Mouse (Mus musculus) right cerebral cortex, postnatal 4 days (tissue): Measurements from ENCODE around the gene Hvcn1.
A peak's percentile ranks its signal among the peaks of the same experiment; 100 is the strongest.
"Not testable (repeated sequence)": the region's sequence is repeated elsewhere in the genome, so short reads cannot be mapped to it uniquely, and the experiment has no call there.

Source experiments
- DNase-seq: peaks from one replicate; pipeline ENCODE4 v3.0.0-alpha.2; 2022

Gene Hvcn1

DNA sequence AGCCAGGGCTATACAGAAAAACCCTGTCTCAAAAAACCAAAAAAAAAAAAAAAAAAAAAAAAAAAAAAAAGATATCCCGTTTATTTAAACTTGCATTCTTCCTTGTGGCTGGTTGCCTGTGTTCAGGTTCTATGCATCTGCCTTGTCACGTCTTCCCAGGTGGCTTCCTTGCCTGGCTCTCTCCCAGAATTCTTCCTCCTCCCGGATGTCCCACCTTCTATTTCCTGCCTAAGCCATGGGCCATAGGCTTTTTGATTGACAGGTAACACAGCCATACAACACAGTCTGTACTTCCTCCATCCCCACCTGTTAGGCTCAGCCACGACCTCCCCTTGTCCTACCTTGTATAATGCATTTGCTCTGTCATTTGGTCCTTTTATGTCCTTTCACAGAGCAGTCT lies at the start of gene Hvcn1:
TSS of gene Hvcn1 (plus strand) at position 330 of the 400 bp plus-strand sequence.
- DNase-seq = no peak

GRCm38 (mm10) chr5:122157827-122158381 lies 48.7 kb upstream of the Hvcn1 start, which contains the start of gene Ppp1cc:
TSS of gene Ppp1cc (plus strand) at chr5:122158278.
- DNase-seq = peak; percentile 98

- DNase-seq = peak; percentile 45
Observed at GRCm38 (mm10) chr5:122158557-122159515, 47.8 kb upstream of the Hvcn1 start.

DNA sequence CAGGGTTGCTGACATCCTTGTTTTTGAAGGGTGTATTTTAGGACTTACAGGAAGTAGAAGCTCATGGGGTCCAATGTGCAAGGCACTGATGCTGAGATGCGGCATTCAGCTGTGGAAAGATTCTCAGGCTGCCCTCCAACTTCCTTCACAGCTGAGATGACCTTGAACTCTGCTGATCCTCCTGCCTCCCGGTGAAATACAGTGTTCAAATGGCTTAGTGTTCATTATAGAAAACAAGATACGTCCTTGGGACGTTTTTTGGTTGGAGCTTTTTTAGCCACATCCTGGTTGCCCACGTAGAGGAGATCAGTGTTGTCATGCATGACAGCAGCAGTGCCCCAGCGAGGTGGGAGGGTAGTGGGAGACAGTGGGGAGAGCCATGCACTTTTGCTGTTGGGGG lies 43.4 kb upstream of the Hvcn1 start:
- DNase-seq = no peak

DNA sequence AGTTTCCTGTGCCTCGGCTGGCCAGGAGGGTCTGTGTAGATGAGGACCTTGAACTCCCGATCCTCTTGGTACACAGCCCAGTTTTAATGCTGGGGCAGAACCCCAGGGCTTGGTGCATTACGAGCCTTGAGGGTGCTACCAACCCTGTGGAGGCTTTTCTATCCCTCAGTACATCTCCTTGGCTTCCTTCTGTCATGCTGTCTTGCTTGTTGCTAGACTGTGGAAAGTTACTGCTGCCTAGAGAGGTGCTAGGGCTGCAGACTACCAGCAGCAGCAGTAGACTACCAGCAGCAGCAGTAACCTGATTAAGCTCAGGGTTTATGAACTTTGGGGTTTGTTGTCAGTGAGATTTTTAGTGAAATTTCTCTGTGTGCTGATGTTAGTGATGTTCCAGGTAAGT lies 42.6 kb upstream of the Hvcn1 start:
- DNase-seq = no peak

DNA sequence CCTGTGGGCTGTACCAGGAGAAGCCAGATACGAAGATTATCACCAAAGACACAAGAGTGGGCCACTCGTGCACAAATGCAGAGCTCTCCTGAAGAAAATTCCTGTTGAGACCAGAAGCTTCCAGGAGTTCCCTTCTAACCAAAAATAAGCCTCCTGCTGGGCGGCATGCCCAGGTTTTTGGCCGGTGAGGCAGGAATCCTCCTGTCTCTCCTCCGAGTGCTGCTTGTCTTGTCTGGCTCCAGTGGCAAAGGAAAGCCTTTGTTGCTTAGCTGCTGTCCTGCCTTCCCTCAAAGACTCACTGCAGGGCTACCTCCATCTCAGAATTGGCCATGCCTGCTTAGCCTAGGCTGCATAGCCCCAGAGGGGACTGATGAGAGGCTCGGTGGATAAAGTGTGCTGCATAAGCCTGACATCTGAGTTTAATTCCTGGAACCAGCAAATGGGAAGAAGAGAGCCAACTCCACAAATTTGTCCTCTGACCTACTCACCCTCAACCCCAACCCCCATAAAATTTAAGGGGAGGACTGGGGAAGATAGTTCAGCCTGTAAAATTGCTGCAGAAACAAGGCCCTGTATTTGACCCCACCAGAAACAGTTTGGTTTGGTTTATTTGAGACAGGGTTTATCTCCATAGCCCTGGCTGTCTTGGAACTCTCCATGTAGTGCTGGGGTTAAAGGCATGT lies 41.2 kb upstream of the Hvcn1 start:
- DNase-seq = peak; percentile 35

- DNase-seq = no peak
Observed at GRCm38 (mm10) chr5:122166636-122167161, 39.9 kb upstream of the Hvcn1 start.

DNA sequence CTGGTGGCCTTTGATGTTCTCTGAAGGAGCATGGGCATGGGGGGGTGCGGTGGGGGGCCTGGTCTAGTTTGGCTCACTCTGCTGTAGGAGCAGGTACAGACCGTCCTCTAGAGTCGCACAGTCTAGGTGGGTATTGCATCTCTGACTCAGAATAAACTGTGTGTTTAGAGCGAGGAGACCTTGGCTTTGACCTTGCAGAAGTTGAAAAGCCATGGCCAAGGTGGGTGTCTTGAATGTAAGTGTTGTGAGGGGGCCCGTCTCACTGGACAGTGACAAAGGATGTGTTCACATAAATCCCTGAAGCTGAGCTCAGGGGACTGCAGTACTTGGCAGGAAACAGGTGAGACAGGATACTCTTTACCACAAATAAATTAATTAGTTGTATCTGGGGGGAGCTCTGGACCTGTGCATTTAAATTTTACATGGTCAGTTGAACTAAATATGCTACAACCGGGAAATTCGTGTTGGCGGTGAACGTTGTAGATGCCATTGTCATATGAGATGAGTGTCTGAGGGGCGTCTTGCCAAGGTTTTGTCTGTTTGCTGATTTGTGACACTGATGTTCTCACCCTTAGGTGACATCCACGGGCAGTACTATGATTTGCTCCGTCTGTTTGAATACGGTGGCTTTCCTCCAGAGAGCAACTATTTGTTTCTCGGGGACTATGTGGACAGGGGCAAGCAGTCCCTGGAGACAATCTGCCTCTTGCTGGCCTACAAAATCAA lies 38.1 kb upstream of the Hvcn1 start:
- no peak for DNase-seq

DNA sequence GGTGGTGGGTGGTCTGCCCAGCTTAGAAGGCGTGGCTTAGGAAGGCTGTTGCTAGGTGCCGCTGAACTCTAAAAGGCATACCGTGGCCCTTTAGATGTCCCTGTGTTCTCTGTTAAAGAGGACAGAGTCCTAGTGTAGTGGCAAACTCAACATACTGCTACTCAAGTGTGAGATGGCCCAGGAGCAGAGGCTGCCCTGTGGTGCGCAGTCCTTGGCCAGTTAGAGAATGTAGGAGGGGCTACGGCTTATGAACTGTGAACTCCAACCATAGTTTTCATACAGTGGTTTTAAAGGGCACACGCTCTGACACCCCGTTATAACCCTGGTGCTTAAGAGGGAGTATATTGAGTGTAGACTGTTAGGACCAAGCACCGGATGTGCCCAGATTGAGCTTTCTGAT lies 35.5 kb upstream of the Hvcn1 start:
- DNase-seq = no peak

- no peak for DNase-seq
Observed at GRCm38 (mm10) chr5:122175402-122175801, 31.2 kb upstream of the Hvcn1 start.

- no peak for DNase-seq
Observed at GRCm38 (mm10) chr5:122175961-122176360, 30.6 kb upstream of the Hvcn1 start.

DNA sequence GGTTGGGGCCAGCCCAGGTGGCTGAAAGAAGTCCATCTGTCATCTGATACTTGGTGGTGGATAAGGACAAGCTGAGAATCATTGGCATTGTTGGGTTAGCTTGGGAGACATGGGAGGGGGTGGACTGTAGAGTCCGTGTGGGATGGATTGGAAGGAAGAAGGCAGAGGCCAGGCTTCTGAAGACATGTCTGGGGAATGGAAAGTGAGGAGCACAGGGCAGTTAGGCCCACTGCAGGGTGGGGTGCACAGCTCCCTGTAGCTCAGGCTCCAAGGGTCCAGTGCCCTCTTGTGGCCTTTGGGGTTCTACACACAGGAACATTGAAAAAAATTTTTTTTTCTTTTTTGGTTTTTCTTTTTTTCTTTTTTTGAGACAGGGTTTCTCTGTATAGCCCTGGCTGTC lies 30.2 kb upstream of the Hvcn1 start:
- DNase-seq = peak; percentile 46

DNA sequence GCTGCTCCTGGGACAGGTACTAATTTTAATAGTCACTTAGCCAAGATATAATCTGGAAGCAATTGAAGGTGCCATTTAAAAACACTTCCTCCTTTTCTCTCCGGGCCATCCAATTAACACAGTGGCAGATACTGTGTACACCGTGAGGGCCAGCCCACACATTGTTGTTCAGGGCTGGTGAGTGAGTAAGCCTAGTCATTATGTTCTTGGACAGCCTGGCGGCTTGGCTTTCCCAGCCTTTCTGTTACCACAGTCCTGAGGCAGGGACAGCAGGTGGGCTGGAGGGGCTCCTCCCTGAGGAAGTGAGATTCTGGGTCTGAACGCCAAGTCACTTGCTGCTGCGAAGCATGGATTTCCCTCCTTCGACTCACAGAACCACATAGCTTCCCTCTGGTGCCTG lies 26.9 kb upstream of the Hvcn1 start:
- no peak for DNase-seq

DNA sequence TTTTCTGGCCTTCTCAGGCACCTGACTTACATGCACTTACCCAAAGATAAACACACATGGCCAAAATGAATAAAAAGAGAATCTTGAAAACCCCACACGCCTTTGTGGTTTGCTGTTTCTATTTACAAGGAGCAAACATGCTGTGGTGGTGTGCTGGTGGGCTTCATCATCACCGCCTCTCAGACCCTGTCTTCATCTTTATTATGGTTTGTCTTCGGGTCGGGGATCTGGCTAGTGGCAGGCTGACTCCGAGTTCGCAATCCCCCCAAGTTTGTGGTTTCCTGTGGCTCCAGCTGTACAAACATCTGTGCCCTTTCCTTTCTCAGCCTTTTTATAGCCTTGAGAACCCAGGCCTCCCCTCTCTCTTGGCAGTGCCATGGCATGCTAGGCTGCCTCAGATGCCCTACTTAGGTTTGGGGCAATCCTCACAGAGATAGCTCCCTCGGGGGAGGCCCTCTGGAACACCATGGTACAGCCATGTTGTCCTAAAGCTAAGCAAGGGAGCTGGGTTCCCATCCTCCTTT lies 22.3 kb upstream of the Hvcn1 start:
- DNase-seq = no peak

- not testable (repeated sequence) for DNase-seq
Observed at GRCm38 (mm10) chr5:122184858-122185257, 21.7 kb upstream of the Hvcn1 start.

- no peak for DNase-seq
Observed at GRCm38 (mm10) chr5:122189115-122189514, 17.5 kb upstream of the Hvcn1 start.

GRCm38 (mm10) chr5:122190465-122190864 lies 16.1 kb upstream of the Hvcn1 start:
- DNase-seq = no peak

DNA sequence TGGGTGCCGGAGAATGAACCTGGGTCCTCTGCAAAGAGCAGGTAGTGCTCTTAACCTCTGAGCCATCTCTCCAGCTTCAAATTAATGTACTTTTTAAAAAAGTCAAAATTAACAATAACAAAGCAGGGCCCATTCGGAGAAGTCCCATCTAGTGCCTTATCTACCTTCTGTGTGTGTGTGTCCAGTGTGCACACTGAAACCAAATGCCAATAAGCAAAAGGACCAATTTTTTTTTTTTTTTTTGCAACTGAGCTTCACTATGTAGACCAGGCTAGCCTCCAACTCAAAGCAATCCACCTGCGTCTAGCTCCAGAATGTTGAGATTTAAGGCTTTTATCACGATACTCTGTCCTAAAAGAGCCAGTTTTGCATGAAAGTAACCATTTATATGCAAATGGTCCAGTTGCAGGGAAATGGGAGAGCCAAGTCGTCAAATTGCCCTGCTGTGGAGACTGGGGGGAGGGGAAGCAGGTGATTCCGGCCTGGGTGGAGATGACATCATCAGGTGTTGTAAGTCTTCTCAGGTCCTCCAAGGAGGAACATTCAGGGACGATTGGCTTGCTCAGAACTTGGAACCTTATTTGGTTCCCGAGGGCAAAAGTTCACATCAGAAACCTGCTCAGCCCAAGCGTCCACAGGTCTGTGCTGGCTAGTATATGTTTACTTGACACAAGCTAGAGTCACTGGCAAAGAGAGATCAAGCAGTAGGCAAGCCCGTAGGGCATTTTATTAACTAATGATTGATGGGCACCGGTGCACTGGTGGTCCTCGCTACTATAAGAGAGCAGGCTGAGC lies 15.1 kb upstream of the Hvcn1 start:
- DNase-seq = no peak

DNA sequence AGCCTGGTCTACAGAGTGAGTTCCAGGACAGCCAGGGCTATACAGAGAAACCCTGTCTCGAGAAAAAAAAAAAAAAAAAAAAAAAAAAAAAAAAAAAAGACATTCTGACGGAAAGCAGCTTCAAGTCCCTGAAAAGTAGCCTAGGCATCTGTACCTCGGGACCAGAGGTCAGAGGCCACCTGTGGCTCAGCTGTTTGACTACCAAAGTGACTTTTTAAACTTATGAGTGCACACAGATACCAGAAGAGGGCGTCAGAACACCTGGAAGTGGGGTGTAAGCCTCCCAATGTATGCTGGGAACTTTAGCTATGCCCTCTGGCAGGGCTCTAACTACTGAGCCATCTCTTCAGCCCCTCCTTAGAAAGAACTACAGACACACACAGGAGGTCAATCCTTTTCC lies 14.3 kb upstream of the Hvcn1 start:
- no peak for DNase-seq

GRCm38 (mm10) chr5:122200872-122201271 lies 5.7 kb upstream of the Hvcn1 start:
- DNase-seq = no peak

DNA sequence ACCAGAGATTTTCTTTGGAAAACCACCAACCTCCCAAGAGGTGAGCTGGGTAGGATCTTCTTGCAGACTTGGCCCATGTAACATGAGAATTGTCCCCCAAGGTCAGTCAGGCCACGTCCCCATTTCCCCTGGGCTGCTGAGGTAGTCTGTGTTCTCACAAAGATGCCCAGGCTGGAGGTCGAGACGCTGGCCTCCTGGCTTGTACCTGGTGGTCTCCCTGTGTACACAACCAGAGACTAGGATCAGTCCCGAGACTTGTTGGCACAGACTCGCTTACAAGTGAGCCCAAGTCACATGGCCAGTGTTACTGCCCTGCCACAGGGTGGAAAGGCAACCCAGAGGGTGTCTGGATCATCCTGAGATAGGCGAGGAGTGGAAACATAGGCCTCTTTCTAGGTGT lies 4.7 kb upstream of the Hvcn1 start:
- no peak for DNase-seq

DNA sequence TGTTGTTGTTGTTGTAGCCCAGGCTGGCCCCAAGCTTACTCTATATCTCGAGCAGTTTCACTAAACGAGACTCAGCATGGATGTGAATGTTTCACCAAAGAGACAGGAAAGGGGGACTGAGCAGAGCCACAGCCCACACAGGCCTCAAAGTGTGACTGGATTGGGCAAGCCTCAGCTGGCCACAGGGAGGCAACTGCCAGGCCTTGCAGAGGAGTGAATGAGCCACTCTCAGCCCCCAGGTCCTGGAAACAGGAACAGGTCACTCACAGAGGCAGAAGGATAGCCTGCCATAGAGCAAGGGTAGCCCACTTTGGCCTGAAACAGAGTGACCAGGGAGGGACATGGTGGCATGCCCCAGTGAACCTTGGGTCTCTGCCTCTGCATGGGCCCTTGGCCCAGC lies 2.4 kb upstream of the Hvcn1 start:
- no peak for DNase-seq
